Mouse (Mus musculus): ENCODE data around the gene Terb2. TPM values are rescaled to one million over a fixed set of nuclear protein-coding genes. Genes with fewer than 3 reads are reported as not detected.

The Terb2 gene
- polyA plus RNA-seq, 1 experiment from 2014 or later: not detected

DNA sequence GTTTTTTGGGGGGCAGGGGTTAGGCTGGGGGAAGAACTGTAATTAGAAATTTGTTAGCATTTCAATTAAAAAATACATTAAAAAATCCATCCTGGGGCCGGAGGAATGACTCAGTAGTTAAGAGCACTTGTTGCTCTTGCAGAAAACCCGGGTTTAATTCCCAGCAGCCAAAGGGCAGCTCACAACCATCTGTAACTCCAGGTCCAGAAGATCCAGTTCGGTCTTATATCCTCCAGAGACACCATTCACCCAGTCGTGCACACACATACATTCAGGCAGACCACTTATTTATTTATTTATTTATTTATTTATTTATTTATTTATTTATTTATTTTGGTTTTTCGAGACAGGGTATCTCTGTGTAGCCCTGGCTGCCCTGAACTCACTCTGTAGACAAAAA, 47.3 kb downstream of the Terb2 start:
- peak overlapping the region; percentile 88 for H3K4me2 ChIP-seq (ENCODE audit: low read depth, low read length)

GRCm38 (mm10) chr2:122233759-122234557, 47.9 kb downstream of the Terb2 start:
- 9% methylated on average over 26 of the region's 26 CpGs for WGBS (ENCODE audit: insufficient replicate concordance)
- no peaks in the 10 kb centered on the region for H3K9me3 ChIP-seq (replicated peaks; ENCODE audit: control insufficient read depth, low read length)
- peak overlapping the region; percentile 82 for H3K9ac ChIP-seq (ENCODE audit: low read depth, low read length)
- peaks cover 25% of the 10 kb centered on the region for H3K4me1 ChIP-seq (ENCODE audit: control insufficient read depth, low read depth, low read length)
- no peak for ATAC-seq (ENCODE audit: low read depth)
- H3K36me3 ChIP-seq (ENCODE audit: control insufficient read depth, insufficient read depth): no peaks in the 10 kb centered on the region
- H3K27ac ChIP-seq (ENCODE audit: low read length): peak overlapping the region; percentile 95
- peak overlapping the region; percentile 77 for H3K4me3 ChIP-seq (ENCODE audit: low read depth, low read length)
- no peaks in the 10 kb centered on the region for H3K27me3 ChIP-seq (ENCODE audit: control insufficient read depth, insufficient read depth, low read depth, low read length)
- peak overlapping the region; percentile 88 for H3K4me2 ChIP-seq (ENCODE audit: low read depth, low read length)

More for the DNA sequence above, 47.3 kb downstream of the Terb2 start:
- 51% methylated on average over 5 of the region's 5 CpGs for WGBS (ENCODE audit: insufficient replicate concordance)
- Histone ChIP-seq H3K9me3 (replicated peaks; ENCODE audit: control insufficient read depth, low read length) (no peaks in the 10 kb centered on the region), H3K27me3 (ENCODE audit: control insufficient read depth, insufficient read depth, low read depth, low read length) (no peaks in the 10 kb centered on the region), H3K27ac (ENCODE audit: low read length) (no peak overlapping the region), H3K4me3 (ENCODE audit: low read depth, low read length) (no peak overlapping the region), H3K9ac (ENCODE audit: low read depth, low read length) (no peak overlapping the region), H3K4me1 (ENCODE audit: control insufficient read depth, low read depth, low read length) (peaks cover 25% of the 10 kb centered on the region), H3K36me3 (ENCODE audit: control insufficient read depth, insufficient read depth) (no peaks in the 10 kb centered on the region)
- no peak for ATAC-seq (ENCODE audit: low read depth)

DNA sequence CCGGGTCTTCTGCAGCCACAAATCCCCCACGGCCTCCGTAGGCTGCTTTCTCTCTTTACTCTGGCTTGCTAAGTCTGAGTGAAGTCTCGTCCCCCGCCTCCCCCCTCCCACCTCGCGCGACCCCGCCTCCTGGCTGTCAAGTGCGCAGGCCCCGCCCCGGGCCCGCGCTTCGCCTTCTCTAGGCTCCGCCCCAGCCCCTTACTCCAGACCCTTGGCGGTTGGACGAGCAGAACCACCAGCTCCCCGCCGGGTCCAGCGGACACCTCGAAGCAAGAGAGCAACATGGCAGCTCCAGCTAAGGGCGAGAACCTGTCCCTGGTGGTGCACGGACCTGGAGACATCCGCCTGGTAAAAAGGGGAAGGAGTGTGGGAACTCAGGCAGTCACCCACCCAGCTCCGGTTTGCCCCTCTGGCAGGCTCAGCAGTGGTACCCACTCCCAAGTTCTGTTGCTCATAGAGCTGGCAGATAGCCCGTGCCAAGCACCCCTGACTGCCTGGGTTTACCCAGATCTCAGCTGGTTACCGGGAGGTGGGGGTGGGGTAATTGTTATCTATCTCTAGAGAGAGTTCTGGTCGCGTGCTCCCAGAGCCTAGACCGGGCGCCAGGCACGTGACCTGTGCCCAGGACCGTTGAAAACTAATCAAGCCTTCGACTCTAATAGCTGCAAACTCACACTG, 48.7 kb downstream of the Terb2 start, which contains the start of gene Sord:
Gene Sord, plus strand, starts transcription at position 139 of the 678 bp plus-strand sequence.
- H3K9me3 ChIP-seq (replicated peaks; ENCODE audit: control insufficient read depth, low read length): no peaks in the 10 kb centered on the region
- peaks cover 30% of the 10 kb centered on the region for H3K4me1 ChIP-seq (ENCODE audit: control insufficient read depth, low read depth, low read length)
- H3K4me2 ChIP-seq (ENCODE audit: low read depth, low read length): peak within 1 kb of the TSS; percentile 88
- peak within 1 kb of the TSS; percentile 82 for H3K9ac ChIP-seq (ENCODE audit: low read depth, low read length)
- H3K36me3 ChIP-seq (ENCODE audit: control insufficient read depth, insufficient read depth): no peaks in the 10 kb centered on the region
- H3K4me3 ChIP-seq (ENCODE audit: low read depth, low read length): peak within 1 kb of the TSS; percentile 77
- ATAC-seq (ENCODE audit: low read depth): peak; percentile 93
- under 1% methylated on average over 35 of the region's 35 CpGs for WGBS (ENCODE audit: insufficient replicate concordance)
- peak within 1 kb of the TSS; percentile 95 for H3K27ac ChIP-seq (ENCODE audit: low read length)
- no peaks in the 10 kb centered on the region for H3K27me3 ChIP-seq (ENCODE audit: control insufficient read depth, insufficient read depth, low read depth, low read length)

DNA sequence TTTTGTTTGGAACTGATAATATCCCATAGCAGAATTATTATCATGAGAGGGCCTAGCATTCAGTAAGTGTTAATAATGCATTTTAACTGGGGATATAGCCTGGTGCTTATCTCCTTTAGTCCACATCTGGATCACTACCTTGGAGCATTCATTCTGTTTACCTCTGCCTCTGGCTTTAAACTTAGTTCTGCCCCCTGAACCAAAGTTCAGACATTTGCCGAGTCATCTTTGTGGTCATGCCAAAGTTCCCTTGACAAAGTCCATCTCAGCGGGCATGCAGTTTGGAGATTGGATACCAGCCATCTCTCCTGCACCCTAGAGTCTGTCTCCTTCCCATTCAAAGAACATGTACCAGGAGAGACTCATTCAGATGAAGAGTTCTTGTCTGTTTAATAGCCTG, 49.4 kb downstream of the Terb2 start:
- Histone ChIP-seq H3K27ac (ENCODE audit: low read length) (peak overlapping the region; percentile 95), H3K4me3 (ENCODE audit: low read depth, low read length) (peak overlapping the region; percentile 77), H3K4me2 (ENCODE audit: low read depth, low read length) (peak overlapping the region; percentile 88), H3K4me1 (ENCODE audit: control insufficient read depth, low read depth, low read length) (peaks cover 30% of the 10 kb centered on the region), H3K27me3 (ENCODE audit: control insufficient read depth, insufficient read depth, low read depth, low read length) (no peaks in the 10 kb centered on the region), H3K9ac (ENCODE audit: low read depth, low read length) (peak overlapping the region; percentile 82), H3K9me3 (replicated peaks; ENCODE audit: control insufficient read depth, low read length) (no peaks in the 10 kb centered on the region), H3K36me3 (ENCODE audit: control insufficient read depth, insufficient read depth) (no peaks in the 10 kb centered on the region)
- peak; percentile 22 for ATAC-seq (ENCODE audit: low read depth)
- 12% methylated on average over 2 of the region's 2 CpGs for WGBS (ENCODE audit: insufficient replicate concordance)

DNA sequence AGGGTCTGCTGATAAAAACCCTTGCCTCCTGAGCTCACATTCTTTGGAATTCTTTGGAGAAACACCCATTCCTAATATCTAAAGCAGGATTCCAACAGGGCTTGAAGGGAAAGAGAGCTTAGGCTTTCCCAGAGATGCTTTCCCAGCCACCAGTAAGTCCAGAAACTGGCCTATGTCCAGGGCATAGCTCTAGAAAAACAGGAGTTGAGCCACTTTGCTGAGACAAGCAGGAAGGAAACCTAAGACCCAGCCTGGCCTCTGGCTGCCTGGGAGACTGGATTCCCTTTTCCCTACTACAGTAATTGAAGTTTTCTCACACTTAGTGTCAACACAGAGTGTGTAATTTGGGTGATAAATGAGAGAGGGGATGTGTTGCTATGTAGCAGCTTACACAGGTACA, 50.2 kb downstream of the Terb2 start:
- H3K4me3 ChIP-seq (ENCODE audit: low read depth, low read length): peak overlapping the region; percentile 77
- H3K9ac ChIP-seq (ENCODE audit: low read depth, low read length): peak overlapping the region; percentile 4; the same call in 1 of the 2 replicates
- H3K4me1 ChIP-seq (ENCODE audit: control insufficient read depth, low read depth, low read length): peaks cover 30% of the 10 kb centered on the region

GRCm38 (mm10) chr2:122237891-122238470, 51.9 kb downstream of the Terb2 start:
- H3K9ac ChIP-seq (ENCODE audit: low read depth, low read length): no peak overlapping the region
- H3K4me3 ChIP-seq (ENCODE audit: low read depth, low read length): no peak overlapping the region
- peak overlapping the region; percentile 88; the same call in 1 of the 2 replicates for H3K4me2 ChIP-seq (ENCODE audit: low read depth, low read length)
- no peaks in the 10 kb centered on the region for H3K27me3 ChIP-seq (ENCODE audit: control insufficient read depth, insufficient read depth, low read depth, low read length)
- peaks cover 30% of the 10 kb centered on the region for H3K4me1 ChIP-seq (ENCODE audit: control insufficient read depth, low read depth, low read length)
- H3K27ac ChIP-seq (ENCODE audit: low read length): peak overlapping the region; percentile 50
- H3K9me3 ChIP-seq (replicated peaks; ENCODE audit: control insufficient read depth, low read length): no peaks in the 10 kb centered on the region
- WGBS (ENCODE audit: insufficient replicate concordance): 72% methylated on average over 2 of the region's 2 CpGs
- ATAC-seq (ENCODE audit: low read depth): no peak
- H3K36me3 ChIP-seq (ENCODE audit: control insufficient read depth, insufficient read depth): no peaks in the 10 kb centered on the region

More for the DNA sequence above, 50.2 kb downstream of the Terb2 start:
- Histone ChIP-seq H3K9me3 (replicated peaks; ENCODE audit: control insufficient read depth, low read length) (no peaks in the 10 kb centered on the region), H3K27me3 (ENCODE audit: control insufficient read depth, insufficient read depth, low read depth, low read length) (no peaks in the 10 kb centered on the region), H3K4me2 (ENCODE audit: low read depth, low read length) (peak overlapping the region; percentile 88), H3K36me3 (ENCODE audit: control insufficient read depth, insufficient read depth) (no peaks in the 10 kb centered on the region), H3K27ac (ENCODE audit: low read length) (peak overlapping the region; percentile 45; the same call in 1 of the 2 replicates)
- ATAC-seq (ENCODE audit: low read depth): no peak

- Histone ChIP-seq H3K9me3 (replicated peaks; ENCODE audit: control insufficient read depth, low read length) (no peaks in the 10 kb centered on the region), H3K4me1 (ENCODE audit: control insufficient read depth, low read depth, low read length) (peaks cover 21% of the 10 kb centered on the region), H3K4me3 (ENCODE audit: low read depth, low read length) (no peak overlapping the region), H3K27me3 (ENCODE audit: control insufficient read depth, insufficient read depth, low read depth, low read length) (no peaks in the 10 kb centered on the region), H3K27ac (ENCODE audit: low read length) (peak overlapping the region; percentile 62), H3K9ac (ENCODE audit: low read depth, low read length) (no peak overlapping the region), H3K4me2 (ENCODE audit: low read depth, low read length) (no peak overlapping the region), H3K36me3 (ENCODE audit: control insufficient read depth, insufficient read depth) (no peaks in the 10 kb centered on the region)
- no peak for ATAC-seq (ENCODE audit: low read depth)
These were observed 54.7 kb downstream of the Terb2 start for GRCm38 (mm10) chr2:122240735-122241134.

DNA sequence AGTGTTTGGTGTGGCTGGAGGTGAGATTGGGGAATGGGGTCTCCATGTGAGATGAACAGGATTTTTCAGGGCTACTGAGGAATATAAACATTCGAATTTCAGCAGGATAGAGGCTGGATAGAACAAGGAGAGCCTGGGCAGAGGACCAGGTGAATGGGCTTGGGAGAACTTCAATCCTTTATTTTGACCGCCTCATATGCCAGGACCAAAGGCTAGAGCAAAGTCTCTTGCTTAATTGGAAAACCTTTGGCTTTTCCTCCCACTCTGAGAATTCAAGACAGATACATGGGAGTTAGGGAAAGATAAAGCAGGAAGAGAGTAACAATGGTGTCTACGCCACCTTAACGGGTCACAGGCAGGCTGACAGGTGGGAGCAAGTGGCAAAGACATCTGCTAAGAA, 55.2 kb downstream of the Terb2 start:
- peaks cover 16% of the 10 kb centered on the region for H3K4me1 ChIP-seq (ENCODE audit: control insufficient read depth, low read depth, low read length)
- 71% methylated on average over 4 of the region's 4 CpGs for WGBS (ENCODE audit: insufficient replicate concordance)
- no peaks in the 10 kb centered on the region for H3K9me3 ChIP-seq (replicated peaks; ENCODE audit: control insufficient read depth, low read length)
- no peak overlapping the region for H3K9ac ChIP-seq (ENCODE audit: low read depth, low read length)
- H3K36me3 ChIP-seq (ENCODE audit: control insufficient read depth, insufficient read depth): no peaks in the 10 kb centered on the region; the same call in 1 of the 2 replicates
- H3K27me3 ChIP-seq (ENCODE audit: control insufficient read depth, insufficient read depth, low read depth, low read length): no peaks in the 10 kb centered on the region
- H3K4me3 ChIP-seq (ENCODE audit: low read depth, low read length): no peak overlapping the region
- no peak for ATAC-seq (ENCODE audit: low read depth)
- peak overlapping the region; percentile 62 for H3K27ac ChIP-seq (ENCODE audit: low read length)
- no peak overlapping the region for H3K4me2 ChIP-seq (ENCODE audit: low read depth, low read length)

Measured in liver, embryonic 16.5 days (tissue).